Mouse (Mus musculus) mouse embryonic stem cell (cell line): ENCODE measurements around the gene Xntrpc.
"Not testable (repeated sequence)": the region's sequence is repeated elsewhere in the genome, so short reads cannot be mapped to it uniquely, and the experiment has no call there.

Experiments
- in situ Hi-C, 2 experiments: fragments of 300-500 bp; cut with MboI; formaldehyde crosslinking; loops; 1 replicate in 1 of 2; 3 replicates in 1 of 2; pipeline ENCODE4 v1.14.3; 2019 to 2020; ENCODE audit warnings: low sequenced_read_pairs in 2 of 2, low pct_unique_long_range_greater_than_20kb in 1 of 2, mixed read lengths in 1 of 2; ENCODE audit not compliant: unreplicated experiment in 1 of 2

Xntrpc gene

DNA sequence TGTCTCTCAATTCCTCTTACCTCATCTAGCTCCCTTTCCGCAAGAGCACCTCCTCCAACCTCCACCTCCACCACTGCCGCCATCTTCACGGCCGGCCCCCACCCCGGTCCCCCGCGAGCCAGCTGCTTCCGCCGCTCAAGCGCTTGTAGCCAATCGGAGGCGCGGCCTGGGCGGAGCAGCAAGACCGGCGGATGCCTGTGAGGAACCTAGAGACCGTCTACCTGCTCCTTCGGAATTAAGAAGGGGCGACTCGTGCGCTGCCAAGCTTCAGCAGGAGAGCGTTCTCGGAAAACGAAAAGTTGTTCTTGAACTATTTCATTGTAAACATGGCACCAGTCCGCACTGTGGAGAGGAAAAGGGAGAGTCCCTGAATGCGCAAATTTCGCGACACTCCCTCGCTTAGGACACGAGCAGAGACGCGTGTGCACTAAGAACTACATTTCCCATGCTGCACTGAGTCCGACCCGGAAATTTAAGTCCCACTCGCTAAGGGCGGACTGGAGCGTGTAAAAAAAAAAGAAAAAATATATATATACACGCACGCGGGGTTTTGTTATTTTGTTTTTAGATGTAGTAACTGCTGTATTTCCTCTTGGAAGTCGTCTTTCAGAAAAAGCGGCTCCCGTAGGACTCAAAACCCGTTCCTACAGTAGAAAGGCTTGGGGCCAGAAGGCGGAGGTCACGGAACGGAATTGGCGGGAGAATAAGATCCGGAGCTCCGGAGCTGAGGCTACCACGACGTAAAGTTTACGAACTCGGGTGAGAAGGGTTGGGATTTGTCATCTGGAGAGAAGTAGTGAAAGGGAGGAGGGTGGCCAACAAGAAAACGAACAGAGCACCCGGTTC, at the start of gene Xntrpc, which contains the start of the genes Rnf121 and Xndc1:
Xntrpc (plus strand) TSS at position 668 of the 846 bp plus-strand sequence.
Rnf121 (minus strand) TSS at position 424 of the 846 bp plus-strand sequence.
Xndc1 (plus strand) TSS at position 466 of the 846 bp plus-strand sequence.
- in situ Hi-C loops = no loop called here

- in situ Hi-C loops = no loop called here
Measured at GRCm38 (mm10) chr7:102016936-102017335, 48.6 kb upstream of the Xntrpc start.

- in situ Hi-C loops = no loop called here
Measured at GRCm38 (mm10) chr7:102017452-102017851, 48.1 kb upstream of the Xntrpc start.

DNA sequence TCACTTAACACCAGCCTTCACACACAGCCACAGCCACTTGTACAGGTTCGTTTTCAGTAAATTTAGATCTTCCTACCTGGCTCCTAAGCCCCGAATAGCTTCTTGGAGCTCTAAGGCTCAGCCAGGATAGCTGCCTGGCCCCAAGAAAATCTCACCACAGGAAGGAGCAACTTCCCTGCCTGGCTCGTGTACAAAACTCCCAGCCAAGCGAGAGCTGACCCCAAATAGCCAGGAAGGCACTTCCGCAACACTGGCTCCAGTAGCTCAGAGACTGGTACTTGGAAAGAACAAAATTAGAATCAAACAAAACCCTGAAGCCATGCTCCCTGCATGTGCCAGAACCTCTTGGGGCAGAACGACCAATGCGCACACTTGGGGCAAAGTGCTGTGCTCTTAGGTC, 47.5 kb upstream of the Xntrpc start:
- in situ Hi-C loops = no loop called here

DNA sequence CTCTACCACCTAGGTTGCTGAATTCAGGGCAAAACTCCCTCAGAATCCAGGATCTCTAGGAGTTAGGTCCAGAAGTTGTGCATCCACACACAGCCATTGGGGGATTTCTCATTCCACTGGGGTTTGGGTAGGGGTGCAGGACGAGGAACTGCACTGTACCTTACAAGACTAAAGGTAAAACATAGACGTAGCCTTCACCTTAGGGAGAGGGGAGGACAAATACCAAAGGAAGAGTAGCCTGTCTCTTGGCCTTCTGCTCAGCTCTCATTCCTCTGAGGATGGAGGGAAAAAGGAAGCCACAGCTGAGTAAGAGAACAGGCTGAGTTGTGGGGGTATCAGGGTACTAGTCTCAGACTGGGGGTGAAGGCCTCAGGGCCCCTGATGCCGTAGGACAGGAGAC, 46.9 kb upstream of the Xntrpc start, which contains the start of gene Il18bp:
Il18bp (minus strand) TSS at position 101 of the 400 bp plus-strand sequence.
- in situ Hi-C loops = no loop called here

GRCm38 (mm10) chr7:102019362-102019761, 46.2 kb upstream of the Xntrpc start:
- in situ Hi-C loops = no loop called here

- in situ Hi-C loops = not testable (repeated sequence)
Measured at GRCm38 (mm10) chr7:102020934-102021333, 44.6 kb upstream of the Xntrpc start.

DNA sequence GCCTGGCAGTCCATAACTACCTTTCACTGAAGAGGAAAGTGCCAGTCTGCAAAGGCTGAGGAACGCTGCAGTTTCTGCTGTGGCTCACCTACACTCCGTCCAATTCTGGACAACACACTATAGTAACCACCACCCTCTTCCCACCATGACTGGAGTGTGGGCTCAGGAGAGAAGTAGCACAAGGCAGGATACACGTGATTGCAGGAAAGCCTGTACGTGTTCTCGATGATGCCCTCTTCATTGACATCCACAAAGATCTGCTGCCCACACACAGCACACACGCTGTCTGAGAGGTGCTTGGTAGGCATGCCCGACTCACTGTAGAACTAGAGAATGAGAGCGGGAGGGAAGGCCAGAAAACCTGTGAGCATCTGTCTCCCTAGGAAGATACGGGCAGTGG, 41.7 kb upstream of the Xntrpc start:
- in situ Hi-C loops = no loop called here

DNA sequence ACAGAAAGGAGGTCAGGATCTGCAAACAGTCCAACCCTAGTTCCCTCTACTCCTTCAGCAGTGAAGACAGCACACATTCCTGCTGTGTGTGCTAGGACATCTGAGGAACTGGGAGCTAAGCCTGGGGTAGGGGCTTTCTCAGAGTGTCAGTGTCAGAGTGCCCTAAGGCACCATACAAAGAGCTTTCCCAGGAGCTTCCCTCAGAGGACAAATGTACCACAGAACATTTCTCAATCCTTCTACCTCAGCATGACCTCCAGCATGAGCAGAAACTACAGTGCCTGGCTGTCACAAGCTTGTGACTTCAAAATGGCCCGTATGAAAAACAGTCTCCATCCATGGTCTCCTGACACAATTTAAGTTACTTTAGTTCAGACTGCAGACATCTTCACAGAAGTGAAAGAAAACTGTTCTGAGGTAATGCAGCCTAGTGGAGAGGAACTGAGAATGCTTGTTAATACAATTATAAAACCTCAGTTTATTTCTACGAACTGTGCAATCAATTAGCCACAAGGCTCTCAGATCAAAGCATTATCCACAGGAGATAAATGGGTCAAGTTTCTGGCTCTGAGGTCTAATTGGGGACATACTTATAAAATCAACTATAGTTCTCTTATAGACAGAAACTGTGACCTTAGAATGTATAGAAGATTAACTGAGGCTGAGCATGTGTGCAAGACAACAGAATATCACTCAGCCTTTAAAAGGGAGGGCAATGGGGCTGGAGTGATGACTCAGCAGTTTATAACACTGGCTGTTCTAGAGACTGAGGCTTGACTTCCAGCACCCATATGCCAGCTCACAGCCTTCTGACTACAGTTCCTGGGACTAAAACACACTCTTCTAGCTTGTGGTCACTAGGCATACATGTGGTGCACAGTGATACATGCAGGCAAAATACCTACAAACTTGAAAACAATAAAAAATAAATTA, 40.1 kb upstream of the Xntrpc start:
- in situ Hi-C loops = no loop called here

- in situ Hi-C loops = loop anchor here in 1 of 2 experiments (10.0 kb wide), 1 partner anchor 120 kb away; no protein-coding TSS in a partner anchor
Measured at GRCm38 (mm10) chr7:102034904-102035303, 30.6 kb upstream of the Xntrpc start.

DNA sequence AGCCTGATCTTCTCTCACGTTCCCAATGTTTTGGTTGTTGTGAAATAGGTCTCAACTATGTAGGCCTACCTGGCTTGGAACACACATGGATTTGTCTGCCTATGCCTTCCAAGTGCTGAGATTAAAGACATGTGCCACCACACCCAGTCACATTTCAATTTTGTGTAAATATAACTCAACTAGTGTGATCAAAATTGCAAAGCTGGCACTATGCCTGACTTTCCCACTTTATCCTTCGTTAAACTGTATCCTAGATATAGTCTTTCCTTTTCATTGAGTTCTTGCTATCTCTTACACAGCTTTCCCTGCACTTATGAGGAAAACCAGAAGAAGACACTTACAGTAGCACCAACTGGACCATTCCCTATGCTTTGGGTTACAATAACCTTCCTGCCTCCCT, 30.0 kb upstream of the Xntrpc start:
- in situ Hi-C loops = loop anchor here in 1 of 2 experiments (10.0 kb wide), 1 partner anchor 121 kb away; no protein-coding TSS in a partner anchor

DNA sequence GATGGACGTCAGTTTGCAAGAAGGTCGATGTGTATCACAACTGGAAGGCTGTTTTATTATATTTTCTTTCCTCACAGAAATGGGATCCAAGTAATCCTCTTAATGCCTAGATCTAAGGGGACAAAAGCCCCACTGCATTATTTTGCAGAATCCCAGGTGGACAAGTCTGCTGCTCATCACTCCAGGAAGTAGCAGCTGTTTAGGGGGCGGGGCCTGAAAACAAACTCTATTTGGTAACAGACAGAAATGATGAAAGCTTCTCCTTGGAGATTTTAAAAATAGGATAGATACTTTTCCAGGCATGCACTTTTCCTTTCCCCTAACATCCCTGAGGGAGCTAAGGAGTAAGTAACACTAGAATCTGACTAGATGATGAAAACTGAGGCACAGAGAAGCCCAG, 28.2 kb upstream of the Xntrpc start:
- in situ Hi-C loops = loop anchor here in 1 of 2 experiments (10.0 kb wide), 1 partner anchor 123 kb away; no protein-coding TSS in a partner anchor

DNA sequence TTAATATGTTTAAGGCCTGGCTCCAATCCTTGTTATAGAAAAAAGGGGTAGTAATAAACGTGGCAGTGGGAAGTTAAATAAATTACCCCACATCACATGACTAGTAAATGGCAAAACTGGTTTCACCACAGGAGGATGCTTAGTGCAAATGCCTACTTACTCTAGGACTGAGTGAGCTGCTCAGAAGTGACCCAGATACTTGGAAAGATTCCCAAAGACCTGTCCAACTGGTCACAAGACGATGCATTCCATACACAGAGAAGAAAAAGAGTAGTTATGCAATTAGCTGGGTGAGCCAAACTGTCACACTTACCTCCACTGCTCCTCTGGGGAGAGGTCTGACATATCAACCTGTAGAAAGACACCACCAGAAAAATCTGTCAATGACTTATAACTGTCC, 23.2 kb upstream of the Xntrpc start:
- in situ Hi-C loops = no loop called here

DNA sequence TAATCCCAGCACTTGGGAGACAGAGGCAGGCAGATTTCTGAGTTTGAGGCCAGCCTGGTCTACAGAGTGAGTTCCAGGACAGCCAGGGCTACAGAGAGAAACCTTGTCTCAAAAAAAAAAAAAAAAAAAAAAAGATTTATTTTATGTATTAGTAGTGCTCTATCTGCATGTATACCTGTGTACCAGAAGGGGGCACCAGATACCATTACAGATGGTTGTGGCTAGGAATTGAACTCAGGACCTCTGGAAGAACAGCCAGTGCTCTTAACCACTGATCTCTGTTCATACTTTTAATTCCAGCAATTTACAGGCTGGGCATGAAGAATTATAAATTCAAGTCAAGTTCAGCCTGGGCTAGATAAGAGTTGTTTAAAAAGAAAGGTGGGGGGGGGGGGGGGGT, 17.0 kb upstream of the Xntrpc start:
- in situ Hi-C loops = not testable (repeated sequence)

- in situ Hi-C loops = no loop called here
Measured at GRCm38 (mm10) chr7:102061353-102061752, 4.2 kb upstream of the Xntrpc start.

DNA sequence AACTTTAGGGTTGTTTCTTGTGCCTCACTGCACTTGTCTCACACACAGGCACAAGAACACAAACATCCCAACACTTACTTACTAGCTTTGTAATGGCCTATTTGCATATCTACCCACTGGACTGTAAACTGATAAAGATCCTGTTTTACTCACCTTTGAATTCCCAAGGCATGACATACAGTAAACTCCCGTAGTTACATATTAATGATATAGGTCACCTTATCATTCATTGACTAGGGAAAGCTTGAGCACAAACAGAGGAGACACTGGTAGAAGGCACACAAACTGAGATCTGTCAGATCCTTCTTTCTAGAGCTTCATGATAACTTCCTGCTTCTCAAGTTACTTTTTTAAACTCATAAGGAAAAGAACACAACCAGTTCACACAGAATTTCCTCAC, 3.3 kb upstream of the Xntrpc start:
- in situ Hi-C loops = no loop called here

GRCm38 (mm10) chr7:102063891-102064290, 1.6 kb upstream of the Xntrpc start:
- in situ Hi-C loops = no loop called here

- in situ Hi-C loops = no loop called here
Measured at GRCm38 (mm10) chr7:102064655-102065045, 863 bp upstream of the Xntrpc start.

- in situ Hi-C loops = no loop called here
Measured at GRCm38 (mm10) chr7:102066363-102066762, 850 bp downstream of the Xntrpc start.
